Mouse (Mus musculus) hindbrain, embryonic 16.5 days (tissue): Measurements from ENCODE around the gene Cdh23. TPM values are rescaled to one million over a fixed set of nuclear protein-coding genes. Genes with fewer than 3 reads are reported as not detected.

Experiments
- ATAC-seq: fragments of 200-750 bp; cut with Nextera tagmentation; 2 replicates; pipeline ENCODE4 v1.8.0; 2017; ENCODE audit warnings: moderate TSS enrichment, moderate library complexity
- H3K27ac ChIP-seq: fragments of 300-500 bp; sonication (generic); 2 replicates; pipeline ENCODE4 v1.5.1; 2014; ENCODE audit warnings: low read depth, mild to moderate bottlenecking, control low read depth, low read length, moderate library complexity
- H3K27me3 ChIP-seq: fragments of 300-500 bp; sonication (generic); replicated peaks from 2 replicates; pipeline ENCODE4 v1.6.1; 2014; ENCODE audit warnings: low read length; ENCODE audit not compliant: control insufficient read depth, insufficient read depth
- H3K36me3 ChIP-seq: fragments of 300-500 bp; sonication (generic); 2 replicates; pipeline ENCODE4 v1.6.1; 2014; ENCODE audit warnings: mild to moderate bottlenecking, low read length, moderate library complexity, mixed read lengths; ENCODE audit not compliant: control insufficient read depth, insufficient read depth
- H3K4me1 ChIP-seq: fragments of 300-500 bp; sonication (generic); 2 replicates; pipeline ENCODE4 v1.6.1; 2014; ENCODE audit warnings: low read depth, low read length; ENCODE audit not compliant: control insufficient read depth, insufficient read depth
- H3K4me2 ChIP-seq: fragments of 300-500 bp; sonication (generic); 2 replicates; pipeline ENCODE4 v1.6.1; 2014; ENCODE audit warnings: mild to moderate bottlenecking, low read length, control low read depth, moderate library complexity
- H3K4me3 ChIP-seq: fragments of 300-500 bp; sonication (generic); 2 replicates; pipeline ENCODE4 v1.5.1; 2014; ENCODE audit warnings: mild to moderate bottlenecking, low read length, control low read depth, moderate library complexity
- H3K9ac ChIP-seq: fragments of 300-500 bp; sonication (generic); 2 replicates; pipeline ENCODE4 v1.6.1; 2014; ENCODE audit warnings: low read depth, mild to moderate bottlenecking, control low read depth, low read length, moderate library complexity
- H3K9me3 ChIP-seq: fragments of 300-500 bp; sonication (generic); 2 replicates; pipeline ENCODE4 v1.6.1; 2014; ENCODE audit warnings: mild to moderate bottlenecking, low read length, moderate library complexity; ENCODE audit not compliant: control insufficient read depth
- WGBS: fragments of 180-500 bp; shearing (Covaris S2); extraction: QIAGEN DNeasy Blood & Tissue Kit; methylation state at CpG from one replicate; pipeline ENCODE4 v1.1.7; 2014; 5-methylcytosine and 5-hydroxymethylcytosine counted together
- polyA plus RNA-seq: library from polyadenylated mRNA; unstranded; fragments of >200 nt; fragmentation: Nextera tagmentation; extraction: Ambion mirVana; gene quantifications from 2 replicates; pipeline ENCODE4 v1.2.1, GENCODE M21; 2015

Cdh23 gene
- polyA plus RNA-seq, 1 experiment from 2014 or later, result 6.1 TPM

GRCm38 (mm10) chr10:60670166-60670565, 26.1 kb downstream of the Cdh23 start:
- no peak overlapping the region for H3K4me3 ChIP-seq
- no peak overlapping the region for H3K9ac ChIP-seq
- WGBS, result 76% methylated on average over 8 of the region's 8 CpGs
- H3K9me3 ChIP-seq, result no peaks in the 10 kb centered on the region
- ATAC-seq, result no peak
- no peaks in the 10 kb centered on the region for H3K36me3 ChIP-seq
- H3K4me1 ChIP-seq, result no peaks in the 10 kb centered on the region
- H3K27ac ChIP-seq, result no peak overlapping the region
- H3K4me2 ChIP-seq, result no peak overlapping the region
- no peaks in the 10 kb centered on the region for H3K27me3 ChIP-seq

- H3K4me3 ChIP-seq, result no peak overlapping the region
- no peaks in the 10 kb centered on the region for H3K27me3 ChIP-seq
- no peak for ATAC-seq
- H3K9ac ChIP-seq, result no peak overlapping the region
- H3K9me3 ChIP-seq, result no peaks in the 10 kb centered on the region
- H3K4me1 ChIP-seq, result no peaks in the 10 kb centered on the region
- no peak overlapping the region for H3K4me2 ChIP-seq
- WGBS, result 96% methylated on average over 3 of the region's 3 CpGs
- no peak overlapping the region for H3K27ac ChIP-seq
- no peaks in the 10 kb centered on the region for H3K36me3 ChIP-seq
These were observed 27.7 kb downstream of the Cdh23 start for GRCm38 (mm10) chr10:60668591-60668990.

GRCm38 (mm10) chr10:60660986-60661385, 35.3 kb downstream of the Cdh23 start:
- Histone ChIP-seq H3K27me3 (no peaks in the 10 kb centered on the region), H3K27ac (no peak overlapping the region), H3K4me2 (no peak overlapping the region), H3K9me3 (no peaks in the 10 kb centered on the region), H3K9ac (no peak overlapping the region), H3K4me3 (no peak overlapping the region), H3K36me3 (no peaks in the 10 kb centered on the region), H3K4me1 (no peaks in the 10 kb centered on the region)
- 77% methylated on average over 9 of the region's 9 CpGs for WGBS
- no peak for ATAC-seq

- Histone ChIP-seq H3K27me3 (no peaks in the 10 kb centered on the region), H3K4me1 (no peaks in the 10 kb centered on the region), H3K9me3 (no peaks in the 10 kb centered on the region), H3K4me2 (no peak overlapping the region), H3K36me3 (no peaks in the 10 kb centered on the region), H3K9ac (no peak overlapping the region), H3K4me3 (no peak overlapping the region), H3K27ac (no peak overlapping the region)
- 64% methylated on average over 15 of the region's 15 CpGs for WGBS
- no peak for ATAC-seq
These were observed 36.8 kb downstream of the Cdh23 start for GRCm38 (mm10) chr10:60659450-60660020.

GRCm38 (mm10) chr10:60658176-60658575, 38.1 kb downstream of the Cdh23 start:
- Histone ChIP-seq H3K4me2 (no peak overlapping the region), H3K36me3 (no peaks in the 10 kb centered on the region), H3K27me3 (no peaks in the 10 kb centered on the region), H3K4me3 (no peak overlapping the region), H3K4me1 (no peaks in the 10 kb centered on the region), H3K9ac (no peak overlapping the region), H3K9me3 (no peaks in the 10 kb centered on the region), H3K27ac (no peak overlapping the region)
- 89% methylated on average over 10 of the region's 10 CpGs for WGBS
- no peak for ATAC-seq

GRCm38 (mm10) chr10:60653675-60654074, 42.6 kb downstream of the Cdh23 start:
- H3K27ac ChIP-seq, result no peak overlapping the region
- no peaks in the 10 kb centered on the region for H3K9me3 ChIP-seq

GRCm38 (mm10) chr10:60653106-60653505, 43.2 kb downstream of the Cdh23 start:
- WGBS, result 90% methylated on average over 10 of the region's 10 CpGs
- Histone ChIP-seq H3K27ac (no peak overlapping the region), H3K27me3 (no peaks in the 10 kb centered on the region), H3K4me3 (no peak overlapping the region), H3K4me2 (no peak overlapping the region), H3K36me3 (no peaks in the 10 kb centered on the region), H3K9me3 (no peaks in the 10 kb centered on the region), H3K4me1 (no peaks in the 10 kb centered on the region), H3K9ac (no peak overlapping the region)
- ATAC-seq, result no peak

More at GRCm38 (mm10) chr10:60653675-60654074, 42.6 kb downstream of the Cdh23 start:
- no peaks in the 10 kb centered on the region for H3K27me3 ChIP-seq
- no peaks in the 10 kb centered on the region for H3K36me3 ChIP-seq
- no peak overlapping the region for H3K4me2 ChIP-seq
- H3K4me3 ChIP-seq, result no peak overlapping the region
- no peaks in the 10 kb centered on the region for H3K4me1 ChIP-seq
- no peak for ATAC-seq
- 92% methylated on average over 4 of the region's 4 CpGs for WGBS
- H3K9ac ChIP-seq, result no peak overlapping the region

GRCm38 (mm10) chr10:60644079-60644641, 52.1 kb downstream of the Cdh23 start:
- H3K4me2 ChIP-seq, result no peak overlapping the region
- 49% methylated on average over 14 of the region's 14 CpGs for WGBS
- no peak overlapping the region for H3K4me3 ChIP-seq
- H3K36me3 ChIP-seq, result no peaks in the 10 kb centered on the region
- no peaks in the 10 kb centered on the region for H3K27me3 ChIP-seq
- H3K9me3 ChIP-seq, result no peaks in the 10 kb centered on the region
- no peak overlapping the region for H3K27ac ChIP-seq
- H3K9ac ChIP-seq, result no peak overlapping the region
- peak; percentile 63; the same call in 1 of the 2 replicates for ATAC-seq
- H3K4me1 ChIP-seq, result peaks cover 2% of the 10 kb centered on the region; the same call in 1 of the 2 replicates

- H3K9ac ChIP-seq, result no peak overlapping the region
- no peaks in the 10 kb centered on the region for H3K36me3 ChIP-seq
- no peaks in the 10 kb centered on the region for H3K27me3 ChIP-seq
- H3K27ac ChIP-seq, result no peak overlapping the region
- WGBS, result 72% methylated on average over 9 of the region's 9 CpGs
- H3K4me3 ChIP-seq, result no peak overlapping the region
- H3K4me1 ChIP-seq, result no peaks in the 10 kb centered on the region; the same call in 1 of the 2 replicates
- no peak overlapping the region for H3K4me2 ChIP-seq
- H3K9me3 ChIP-seq, result no peaks in the 10 kb centered on the region
- no peak for ATAC-seq
These were observed 57.0 kb downstream of the Cdh23 start for GRCm38 (mm10) chr10:60639291-60639690.
